Mouse (Mus musculus) limb, embryonic 13.5 days (tissue): ENCODE measurements around the gene Terf2. TPM values are rescaled to one million over a fixed set of nuclear protein-coding genes. Genes with fewer than 3 reads are reported as not detected.

Experiments
- ATAC-seq: fragments of 200-750 bp; cut with Nextera tagmentation; 2 replicates; pipeline ENCODE4 v1.8.0; 2017; ENCODE audit warnings: low read depth, moderate number of reproducible peaks, moderate TSS enrichment; ENCODE audit not compliant: low FRiP score
- H3K27ac ChIP-seq: fragments of 300-500 bp; sonication (generic); 2 replicates; pipeline ENCODE4 v1.5.1; 2015; ENCODE audit warnings: inconsistent platforms, mild to moderate bottlenecking, moderate library complexity
- H3K27me3 ChIP-seq: fragments of 300-500 bp; sonication (generic); 2 replicates; pipeline ENCODE4 v1.6.1; 2015; ENCODE audit warnings: mild to moderate bottlenecking, inconsistent platforms
- H3K36me3 ChIP-seq: fragments of 300-500 bp; sonication (generic); 2 replicates; pipeline ENCODE4 v1.6.1; 2015; ENCODE audit warnings: inconsistent platforms, mild to moderate bottlenecking, moderate library complexity
- H3K4me1 ChIP-seq: fragments of 300-500 bp; sonication (generic); 2 replicates; pipeline ENCODE4 v1.6.1; 2015; ENCODE audit warnings: inconsistent platforms
- H3K4me2 ChIP-seq: fragments of 300-500 bp; sonication (generic); replicated peaks from 2 replicates; pipeline ENCODE4 v1.6.1; 2015; ENCODE audit warnings: inconsistent platforms, mild to moderate bottlenecking, moderate library complexity
- H3K4me3 ChIP-seq: fragments of 300-500 bp; sonication (generic); 2 replicates; pipeline ENCODE4 v1.5.1; 2015; ENCODE audit warnings: moderate library complexity, mild to moderate bottlenecking, inconsistent platforms
- H3K9ac ChIP-seq: fragments of 300-500 bp; sonication (generic); 2 replicates; pipeline ENCODE4 v1.6.1; 2015; ENCODE audit warnings: mild to moderate bottlenecking, inconsistent platforms
- H3K9me3 ChIP-seq: fragments of 300-500 bp; sonication (generic); 2 replicates; pipeline ENCODE4 v1.6.1; 2016; ENCODE audit warnings: inconsistent platforms
- WGBS: fragments of 180-500 bp; shearing (Covaris S2); methylation state at CpG from one replicate; pipeline ENCODE4 v1.1.7; 2015; 5-methylcytosine and 5-hydroxymethylcytosine counted together
- polyA plus RNA-seq: library from polyadenylated mRNA; unstranded; fragments of >200 nt; fragmentation: Nextera tagmentation; extraction: Ambion mirVana; gene quantifications from 2 replicates; pipeline ENCODE4 v1.2.1, GENCODE M21; 2015

The Terf2 gene
- 23.5 and 24.0 TPM in 2 replicates for polyA plus RNA-seq

GRCm38 (mm10) chr8:107096366-107097036 is at the start of gene Terf2:
Gene Terf2, minus strand, starts transcription at chr8:107096547.
- H3K27ac ChIP-seq, result peak within 1 kb of the TSS; percentile 88
- H3K4me2 ChIP-seq, result peak within 1 kb of the TSS; percentile 72
- peak; percentile 97 for ATAC-seq
- H3K36me3 ChIP-seq, result peaks cover 27% of the 10 kb centered on the region
- H3K4me3 ChIP-seq, result peak within 1 kb of the TSS; percentile 88
- peak within 1 kb of the TSS; percentile 87 for H3K9ac ChIP-seq
- 4% methylated on average over 39 of the region's 39 CpGs for WGBS
- peaks cover 22% of the 10 kb centered on the region for H3K4me1 ChIP-seq
- no peaks in the 10 kb centered on the region for H3K27me3 ChIP-seq
- no peaks in the 10 kb centered on the region for H3K9me3 ChIP-seq

- no peak overlapping the region for H3K27ac ChIP-seq
- no peaks in the 10 kb centered on the region for H3K9me3 ChIP-seq
- H3K36me3 ChIP-seq, result no peaks in the 10 kb centered on the region
- no peak for ATAC-seq
- H3K4me1 ChIP-seq, result no peaks in the 10 kb centered on the region
- no peak overlapping the region for H3K4me3 ChIP-seq
- H3K4me2 ChIP-seq, result no peak overlapping the region
- no peak overlapping the region for H3K9ac ChIP-seq
- no peaks in the 10 kb centered on the region for H3K27me3 ChIP-seq
- WGBS, result 48% methylated on average over 4 of the region's 4 CpGs
Measured at GRCm38 (mm10) chr8:107143501-107143900, 47.2 kb upstream of the Terf2 start.

DNA sequence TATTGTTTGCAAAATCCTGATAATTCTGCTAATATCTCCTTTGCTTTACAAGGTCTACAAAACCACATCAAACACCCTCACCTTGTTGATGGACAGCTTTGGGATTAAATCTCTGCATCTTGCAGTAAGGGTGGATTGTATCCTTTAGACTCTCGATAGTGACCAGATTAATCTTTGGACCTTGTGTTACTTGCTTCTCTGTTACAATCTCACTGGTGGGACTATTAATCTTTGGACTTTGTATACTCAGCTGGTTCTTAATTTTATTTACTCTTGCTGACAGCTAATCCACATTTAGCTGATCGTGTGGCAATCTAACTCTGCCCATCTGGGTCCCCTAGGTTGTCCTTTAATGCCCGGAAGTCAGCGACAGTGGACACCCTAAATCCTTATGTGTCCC is 46.2 kb upstream of the Terf2 start:
- 87% methylated on average over 4 of the region's 4 CpGs for WGBS
- H3K9me3 ChIP-seq, result no peaks in the 10 kb centered on the region
- no peak overlapping the region for H3K27ac ChIP-seq
- H3K4me1 ChIP-seq, result no peaks in the 10 kb centered on the region
- no peak overlapping the region for H3K4me3 ChIP-seq
- ATAC-seq, result no peak
- H3K4me2 ChIP-seq, result no peak overlapping the region
- no peaks in the 10 kb centered on the region for H3K36me3 ChIP-seq
- no peaks in the 10 kb centered on the region for H3K27me3 ChIP-seq
- H3K9ac ChIP-seq, result no peak overlapping the region

GRCm38 (mm10) chr8:107139704-107140470 is 43.5 kb upstream of the Terf2 start:
- H3K4me3 ChIP-seq, result no peak overlapping the region
- no peaks in the 10 kb centered on the region for H3K4me1 ChIP-seq
- no peaks in the 10 kb centered on the region for H3K36me3 ChIP-seq
- H3K27ac ChIP-seq, result no peak overlapping the region
- WGBS, result 59% methylated on average over 13 of the region's 13 CpGs
- no peaks in the 10 kb centered on the region for H3K9me3 ChIP-seq
- H3K27me3 ChIP-seq, result no peaks in the 10 kb centered on the region
- H3K4me2 ChIP-seq, result no peak overlapping the region
- ATAC-seq, result no peak
- H3K9ac ChIP-seq, result no peak overlapping the region

DNA sequence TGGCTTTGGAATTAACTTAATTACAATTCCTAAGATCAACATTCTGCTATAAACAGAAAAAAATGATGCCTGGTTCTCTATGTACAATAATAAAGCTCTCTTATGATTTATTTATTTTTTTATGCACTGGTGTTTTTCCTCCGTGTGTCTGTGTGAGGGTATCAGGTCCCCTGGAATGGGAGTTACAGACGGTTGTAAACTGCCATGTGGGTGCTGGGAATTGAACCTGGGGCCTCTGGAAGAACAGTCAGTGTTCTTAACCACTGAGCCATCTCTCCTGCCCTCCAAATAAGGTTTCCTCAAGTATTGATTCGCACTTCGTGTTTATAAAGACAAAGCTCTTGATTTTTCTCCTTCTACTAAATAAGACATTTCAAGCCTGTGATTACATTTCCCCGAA is 42.0 kb upstream of the Terf2 start:
- WGBS, result 92% methylated on average over 5 of the region's 5 CpGs
- Histone ChIP-seq H3K4me2 (no peak overlapping the region), H3K27ac (no peak overlapping the region), H3K4me1 (peaks cover 6% of the 10 kb centered on the region), H3K36me3 (no peaks in the 10 kb centered on the region), H3K4me3 (no peak overlapping the region), H3K27me3 (no peaks in the 10 kb centered on the region), H3K9ac (no peak overlapping the region), H3K9me3 (no peaks in the 10 kb centered on the region)
- no peak for ATAC-seq

DNA sequence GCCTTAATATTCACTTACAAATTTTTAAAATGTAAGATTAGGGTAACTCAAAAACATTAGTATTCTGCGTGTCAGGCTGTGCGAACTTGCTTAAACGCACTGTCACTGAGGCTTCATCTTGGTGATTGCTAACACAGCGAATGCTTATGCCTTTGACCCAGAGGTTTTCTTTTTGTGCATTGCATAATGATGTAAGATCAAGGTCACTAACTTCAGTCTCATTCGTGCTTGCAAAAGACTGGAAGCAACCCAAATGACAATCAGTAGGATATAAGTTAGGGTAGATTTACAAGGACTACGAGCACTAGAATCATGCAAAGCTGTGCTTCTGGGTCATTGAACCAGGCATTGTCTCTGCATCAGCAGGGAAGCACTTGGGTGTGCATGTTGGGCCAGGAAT is 41.2 kb upstream of the Terf2 start:
- 93% methylated on average over 6 of the region's 6 CpGs for WGBS
- no peak overlapping the region for H3K9ac ChIP-seq
- H3K4me3 ChIP-seq, result no peak overlapping the region
- H3K4me1 ChIP-seq, result peaks cover 13% of the 10 kb centered on the region
- no peak for ATAC-seq
- H3K4me2 ChIP-seq, result no peak overlapping the region
- H3K9me3 ChIP-seq, result no peaks in the 10 kb centered on the region
- H3K27ac ChIP-seq, result no peak overlapping the region
- H3K36me3 ChIP-seq, result no peaks in the 10 kb centered on the region
- no peaks in the 10 kb centered on the region for H3K27me3 ChIP-seq

DNA sequence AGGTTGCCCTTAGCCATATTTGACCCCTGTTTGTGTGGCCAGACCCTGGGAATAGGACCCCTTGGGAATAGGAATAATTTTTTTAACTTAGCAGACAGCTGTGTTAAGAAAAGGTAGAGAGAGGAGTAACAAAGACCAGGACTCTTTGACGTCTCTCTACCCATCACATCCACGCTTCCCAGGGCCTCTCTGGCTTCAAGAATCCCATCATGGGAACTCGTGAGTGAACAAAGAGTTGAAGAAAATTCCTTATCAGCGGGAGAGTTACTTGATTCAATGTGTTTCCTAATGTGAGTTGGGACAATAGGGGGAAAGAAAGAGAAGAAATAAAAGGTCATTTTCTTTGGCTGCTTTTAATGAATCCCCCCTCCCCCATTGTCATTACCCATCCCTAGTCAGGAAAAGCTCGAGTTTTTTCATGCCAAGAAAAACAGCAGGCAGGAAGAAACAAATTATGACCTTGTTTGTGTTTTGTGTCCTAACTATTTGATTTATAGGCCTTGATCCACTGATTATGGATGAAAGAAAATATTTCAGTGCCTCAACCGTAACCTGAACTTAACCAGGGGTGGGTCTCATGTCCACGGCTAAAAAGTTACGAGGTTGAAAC is 39.8 kb upstream of the Terf2 start:
- no peaks in the 10 kb centered on the region for H3K27me3 ChIP-seq
- no peak overlapping the region for H3K9ac ChIP-seq
- H3K9me3 ChIP-seq, result no peaks in the 10 kb centered on the region
- 34% methylated on average over 8 of the region's 8 CpGs for WGBS
- no peak overlapping the region for H3K27ac ChIP-seq
- H3K4me2 ChIP-seq, result no peak overlapping the region
- no peak for ATAC-seq
- H3K36me3 ChIP-seq, result no peaks in the 10 kb centered on the region
- peaks cover 14% of the 10 kb centered on the region for H3K4me1 ChIP-seq
- no peak overlapping the region for H3K4me3 ChIP-seq

DNA sequence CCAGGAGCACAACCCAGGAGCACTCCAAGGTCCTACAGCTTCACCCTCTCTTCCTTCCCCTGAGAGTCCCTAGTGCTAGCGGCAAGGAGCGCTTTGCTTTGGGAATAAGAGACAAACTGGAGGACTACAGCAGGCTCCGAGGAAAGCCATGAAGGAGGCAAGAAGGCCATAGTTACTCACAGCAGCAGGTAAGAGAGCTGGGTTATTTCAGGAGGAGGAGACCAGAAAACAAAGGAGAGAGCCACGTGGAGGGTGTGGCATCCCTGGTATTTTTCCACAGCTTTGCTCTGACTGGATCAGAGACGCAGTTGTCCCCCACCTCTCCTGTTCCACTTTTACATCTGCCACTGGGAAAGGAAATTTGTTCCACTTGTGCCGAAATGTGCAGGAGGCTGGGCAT is 37.5 kb upstream of the Terf2 start:
- Histone ChIP-seq H3K36me3 (no peaks in the 10 kb centered on the region), H3K4me1 (peaks cover 28% of the 10 kb centered on the region), H3K27ac (peak overlapping the region; percentile 33; the same call in 1 of the 2 replicates), H3K27me3 (no peaks in the 10 kb centered on the region), H3K9me3 (no peaks in the 10 kb centered on the region), H3K4me2 (no peak overlapping the region), H3K4me3 (no peak overlapping the region), H3K9ac (no peak overlapping the region)
- ATAC-seq, result no peak
- 51% methylated on average over 6 of the region's 6 CpGs for WGBS

- no peak overlapping the region for H3K4me2 ChIP-seq
- no peak overlapping the region for H3K27ac ChIP-seq
- no peak overlapping the region for H3K4me3 ChIP-seq
- H3K36me3 ChIP-seq, result no peaks in the 10 kb centered on the region
- H3K27me3 ChIP-seq, result no peaks in the 10 kb centered on the region
- peaks cover 28% of the 10 kb centered on the region for H3K4me1 ChIP-seq
- H3K9me3 ChIP-seq, result no peaks in the 10 kb centered on the region
- WGBS, result 64% methylated on average over 24 of the region's 24 CpGs
- no peak overlapping the region for H3K9ac ChIP-seq
- ATAC-seq, result no peak
Measured at GRCm38 (mm10) chr8:107132581-107133491, 36.5 kb upstream of the Terf2 start.

DNA sequence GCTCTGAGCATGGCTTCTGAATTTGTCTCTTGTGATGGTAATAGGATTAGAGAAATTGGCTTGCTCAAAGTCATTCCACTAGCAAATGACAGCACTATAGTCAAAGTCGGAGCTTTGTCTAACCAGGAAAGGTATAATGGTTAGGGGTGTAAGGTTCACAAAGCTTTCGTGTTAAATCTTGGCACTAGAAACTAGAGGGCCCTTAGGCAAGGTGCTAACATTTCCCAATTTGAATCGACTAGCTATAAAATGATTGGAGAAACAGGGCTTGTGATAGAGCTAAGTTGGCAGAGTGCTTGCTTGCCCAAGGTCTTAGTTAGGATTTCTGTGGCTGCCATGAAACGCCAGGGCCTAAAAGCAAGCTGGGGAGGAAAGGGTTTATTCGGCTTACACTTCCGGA is 33.7 kb upstream of the Terf2 start:
- Histone ChIP-seq H3K36me3 (no peaks in the 10 kb centered on the region), H3K27ac (no peak overlapping the region; the same call in 1 of the 2 replicates)
- ATAC-seq, result no peak

DNA sequence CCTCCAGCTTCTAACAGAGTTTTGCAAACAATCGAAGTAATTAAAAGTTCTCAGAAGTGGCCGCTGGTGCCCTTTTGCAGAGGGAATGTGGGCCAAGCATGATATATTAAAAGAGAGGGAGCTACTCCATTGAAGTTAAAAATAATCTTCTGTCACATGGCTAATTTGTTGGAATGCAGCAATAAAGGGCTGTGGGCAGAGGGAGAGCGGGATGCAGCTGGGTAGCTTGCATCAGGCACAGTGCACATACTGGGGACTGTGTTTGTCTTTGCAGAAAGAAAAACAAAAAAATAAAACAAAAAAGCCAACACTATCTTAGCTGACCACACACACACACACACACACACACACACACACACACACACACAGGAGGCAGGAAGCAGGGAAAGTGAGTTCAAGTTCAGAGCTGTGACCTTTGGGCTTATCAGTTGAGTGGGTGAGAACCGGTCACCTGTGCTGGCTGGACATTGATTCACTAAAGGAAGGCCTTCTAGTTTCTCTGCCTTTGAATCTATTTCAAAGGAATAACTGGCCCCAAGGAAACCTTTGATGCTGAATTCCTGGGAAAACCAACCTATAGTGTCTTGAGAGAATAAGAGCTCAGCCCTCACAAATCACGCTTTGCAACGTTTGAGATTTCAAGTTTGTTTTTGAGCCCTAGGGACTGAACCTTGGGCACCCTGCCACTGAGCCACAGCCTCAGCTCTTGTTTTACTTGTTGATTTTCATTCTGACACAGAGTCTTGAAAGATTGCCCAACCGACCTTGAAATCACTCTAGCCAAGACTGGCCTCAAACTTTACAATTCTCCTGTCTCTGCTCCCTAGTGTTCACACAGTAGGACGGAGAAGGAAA is 33.1 kb upstream of the Terf2 start:
- Histone ChIP-seq H3K36me3 (no peaks in the 10 kb centered on the region), H3K4me3 (no peak overlapping the region), H3K9ac (no peak overlapping the region), H3K9me3 (no peaks in the 10 kb centered on the region), H3K27me3 (no peaks in the 10 kb centered on the region), H3K27ac (no peak overlapping the region), H3K4me1 (peaks cover 28% of the 10 kb centered on the region), H3K4me2 (no peak overlapping the region)
- ATAC-seq, result no peak
- WGBS, result 50% methylated on average over 8 of the region's 8 CpGs

More for the DNA sequence above, 33.7 kb upstream of the Terf2 start:
- H3K4me2 ChIP-seq, result no peak overlapping the region
- H3K9ac ChIP-seq, result no peak overlapping the region
- H3K4me3 ChIP-seq, result no peak overlapping the region
- H3K4me1 ChIP-seq, result peaks cover 28% of the 10 kb centered on the region
- no peaks in the 10 kb centered on the region for H3K27me3 ChIP-seq
- H3K9me3 ChIP-seq, result no peaks in the 10 kb centered on the region
- 80% methylated on average over 6 of the region's 6 CpGs for WGBS
